In the genomic region with DNA sequence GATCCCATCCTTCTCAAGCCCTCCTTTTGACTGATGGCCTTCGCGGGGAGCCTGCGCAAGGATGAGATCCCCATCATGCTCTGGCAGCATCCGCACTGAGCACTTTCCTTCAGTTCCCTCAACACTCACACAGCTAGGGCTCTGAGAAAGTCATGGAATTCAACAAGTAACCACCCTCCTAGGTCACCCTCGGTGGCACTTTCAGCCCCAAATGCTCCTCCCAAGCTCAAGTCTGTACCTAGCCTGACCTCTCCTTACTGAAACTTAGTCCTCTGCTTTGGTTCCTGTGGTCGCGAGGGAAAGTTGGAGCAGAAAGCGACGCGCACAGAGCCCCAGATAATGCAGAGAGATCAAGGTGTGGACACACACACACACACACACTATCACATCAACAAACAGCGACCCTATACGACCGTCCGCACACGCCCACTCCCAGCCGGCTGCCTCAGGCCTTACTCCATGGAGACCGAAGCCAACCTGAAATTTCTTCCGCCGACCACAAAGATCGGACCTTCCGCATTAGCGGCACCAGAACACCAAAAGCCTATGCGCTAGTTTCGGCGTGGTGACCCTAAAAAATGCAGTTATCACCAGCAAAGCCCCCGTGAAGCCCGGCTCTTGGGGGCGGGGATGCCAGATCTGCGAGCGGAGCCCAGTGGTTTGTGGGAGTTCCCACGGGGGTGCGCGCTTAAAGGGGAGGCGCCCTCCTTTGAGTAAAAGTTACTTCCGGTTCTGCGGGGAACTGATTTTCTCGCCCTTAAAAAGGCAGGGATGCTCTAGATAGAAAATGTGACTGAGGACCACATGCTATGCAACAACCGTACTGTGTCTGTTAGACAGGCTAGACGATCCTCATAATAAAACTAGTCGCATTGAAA, we compare ENCODE assay signal across 1 mouse cellular context.
A peak's percentile ranks its signal among the peaks of the same experiment; 100 is the strongest.
TF ChIP-seq lines count a peak whose summit lies in the region.

TSS of gene Zfp974 (minus strand) at position 643 of the 878 bp plus-strand sequence.

TF ChIP-seq in MEL, 35 proteins besides CTCF, POLR2A, EP300 and RAD21 (continued from another document):
- TF ChIP-seq MAZ (IDR thresholded peaks at IDR 0.05; ENCODE audit: low read depth, low read length), result peak; percentile 12; the same call in 1 of the 2 replicates
- TF ChIP-seq CHD2 (IDR thresholded peaks at IDR 0.05; ENCODE audit: low read length), result no peak
- TF ChIP-seq ZC3H11A (IDR thresholded peaks at IDR 0.05; ENCODE audit: low read depth, low read length), result no peak
- no peak for TF ChIP-seq KAT2A (conservative IDR thresholded peaks at IDR 0.05; ENCODE audit: low read depth, low read length)
- peak; percentile 81 for TF ChIP-seq HCFC1 (IDR thresholded peaks at IDR 0.05; ENCODE audit: low read depth, low read length)
- no peak for TF ChIP-seq POLR2AphosphoS5 (IDR thresholded peaks at IDR 0.05; ENCODE audit: borderline replicate concordance, low read depth, low read length)
- no peak for TF ChIP-seq NELFE (IDR thresholded peaks at IDR 0.05; ENCODE audit: low read depth, low read length)
- TF ChIP-seq ZNF384 (IDR thresholded peaks at IDR 0.05; ENCODE audit: low read depth, low read length), result no peak
- TF ChIP-seq ELF1 (IDR thresholded peaks at IDR 0.05; ENCODE audit: low read depth, low read length), result peak; percentile 82
TF ChIP-seq in MEL: peak in this region for 9.
